Mouse (Mus musculus): ENCODE measurements around the gene Olfr447. TPM values are rescaled to one million over a fixed set of nuclear protein-coding genes. Genes with fewer than 3 reads are reported as not detected.
A peak's percentile ranks its signal among the peaks of the same experiment; 100 is the strongest.

Olfr447 gene
- total RNA-seq (2017) = not detected in 2 replicates

DNA sequence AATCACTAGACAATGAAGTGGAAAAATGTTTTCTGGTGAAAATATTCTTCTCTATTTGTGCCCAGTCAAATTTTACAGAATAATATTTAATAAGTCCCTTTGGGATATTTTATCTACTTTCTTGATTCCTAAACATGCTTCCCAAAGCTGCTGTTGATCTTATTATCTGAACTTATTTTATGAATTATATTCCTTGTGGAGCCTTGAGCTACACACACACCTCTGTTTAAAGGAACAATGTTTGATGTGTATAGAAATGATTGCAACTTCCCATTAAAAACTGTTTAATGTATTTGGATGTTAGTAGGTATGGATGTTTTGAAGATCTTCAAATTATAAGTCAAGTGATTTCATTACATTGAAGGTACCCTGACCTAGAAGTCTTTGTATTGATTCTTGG lies at the start of gene Olfr447:
Olfr447 (plus strand) TSS at position 301 of the 400 bp plus-strand sequence.
- ATAC-seq (replicated peaks; ENCODE audit: low read depth, poor library complexity, severe bottlenecking) = no peak

DNA sequence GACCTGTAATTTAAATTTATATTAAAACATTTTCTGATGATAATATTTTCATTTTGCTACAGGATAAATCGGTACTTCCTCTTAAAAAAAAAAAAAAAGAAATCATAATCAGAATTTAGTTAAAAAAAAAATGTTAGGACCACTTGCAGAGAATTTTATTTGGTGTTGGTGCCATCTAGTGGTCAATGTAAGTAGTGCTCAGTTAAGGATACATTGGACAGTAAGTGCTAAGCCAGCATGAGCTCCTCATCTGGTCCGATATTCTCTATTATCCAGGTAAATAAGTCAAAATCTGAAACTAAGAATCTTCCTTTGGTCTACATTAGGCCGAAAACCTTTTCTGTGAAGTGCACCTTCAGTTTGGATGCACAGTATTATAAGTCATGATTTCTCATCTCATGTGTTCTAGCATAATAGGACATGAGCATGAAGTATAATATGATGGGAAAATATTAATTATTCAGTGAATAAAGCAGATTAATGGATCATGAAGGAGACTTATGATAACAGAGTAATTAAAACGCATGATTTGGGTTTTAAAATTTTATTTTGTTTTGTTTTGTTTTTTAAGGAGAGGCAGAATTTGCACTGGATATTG lies 48.4 kb upstream of the Olfr447 start:
- ATAC-seq (replicated peaks; ENCODE audit: low read depth, poor library complexity, severe bottlenecking) = peak; percentile 79

- no peak for ATAC-seq (replicated peaks; ENCODE audit: low read depth, poor library complexity, severe bottlenecking)
Measured at GRCm38 (mm10) chr6:42869695-42870094, 39.0 kb upstream of the Olfr447 start.

DNA sequence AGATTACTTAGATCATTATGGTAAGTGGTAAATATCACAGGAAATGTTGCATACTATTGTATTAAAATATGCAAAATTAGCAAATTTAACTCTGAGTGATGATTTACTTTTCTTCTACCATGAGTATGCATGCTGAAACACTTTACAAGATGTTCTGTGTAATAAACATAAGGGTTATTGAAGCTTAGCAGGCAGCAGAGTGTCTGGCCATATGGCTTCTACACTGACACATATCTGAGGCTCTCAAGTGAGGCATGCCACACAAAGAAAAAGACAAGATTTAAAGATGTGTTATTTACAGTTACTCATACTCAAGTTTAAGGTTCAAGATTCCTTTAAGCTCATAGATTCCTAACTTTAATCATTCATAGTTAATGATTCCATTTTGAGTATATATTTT lies 32.4 kb upstream of the Olfr447 start:
- no peak for ATAC-seq (replicated peaks; ENCODE audit: low read depth, poor library complexity, severe bottlenecking)

- no peak for ATAC-seq (replicated peaks; ENCODE audit: low read depth, poor library complexity, severe bottlenecking)
Measured at GRCm38 (mm10) chr6:42890141-42890540, 18.5 kb upstream of the Olfr447 start, which contains the start of gene Olfr448. Olfr448 (plus strand) TSS chr6:42890441.

DNA sequence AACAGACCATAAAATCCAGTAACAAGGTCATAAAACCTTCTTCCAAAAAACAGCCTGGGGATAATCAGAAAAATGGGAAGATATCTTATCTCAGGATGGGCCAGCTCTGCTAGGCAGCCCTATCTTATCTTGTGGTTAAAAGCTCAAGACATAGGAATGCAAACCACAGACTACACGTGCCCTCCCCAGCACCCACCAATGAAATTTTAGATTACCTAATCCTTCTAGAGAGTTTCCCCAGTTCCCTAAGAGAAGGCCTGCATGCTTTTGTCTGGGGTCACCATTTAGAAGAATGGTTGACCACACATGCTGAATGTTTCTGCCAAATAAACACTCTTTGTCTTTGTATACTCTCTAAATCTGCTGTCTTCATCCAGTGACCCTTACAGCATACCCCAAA lies 8.3 kb upstream of the Olfr447 start:
- no peak for ATAC-seq (replicated peaks; ENCODE audit: low read depth, poor library complexity, severe bottlenecking)

- ATAC-seq (replicated peaks; ENCODE audit: low read depth, poor library complexity, severe bottlenecking) = no peak
Measured at GRCm38 (mm10) chr6:42921077-42921476, 12.4 kb downstream of the Olfr447 start, which contains the start of gene Olfr446. Olfr446 (plus strand) TSS chr6:42921377.

- no peak for ATAC-seq (replicated peaks; ENCODE audit: low read depth, poor library complexity, severe bottlenecking)
Measured at GRCm38 (mm10) chr6:42948767-42949166, 40.1 kb downstream of the Olfr447 start, which contains the start of gene Olfr444. Olfr444 (plus strand) TSS chr6:42949067.

Other genes starting within 250 kb of the Olfr447 start
- 0.97 and 4.2 TPM in 2 replicates for gene Tcaf1, start 198.8 kb upstream of the Olfr447 start, total RNA-seq (2017)
- gene Olfr453, start 169.5 kb upstream of the Olfr447 start, total RNA-seq (2017) = not detected in 2 replicates
- gene Olfr38, start 152.5 kb upstream of the Olfr447 start, total RNA-seq (2017) = not detected in 2 replicates
- gene Olfr452, start 123.8 kb upstream of the Olfr447 start, total RNA-seq (2017) = not detected in 2 replicates
- not detected in 2 replicates for gene Olfr450, start 96.9 kb upstream of the Olfr447 start, total RNA-seq (2017)
- not detected in 2 replicates for gene Olfr449, start 74.5 kb upstream of the Olfr447 start, total RNA-seq (2017)
- not detected in 2 replicates for gene Olfr448, start 18.4 kb upstream of the Olfr447 start, total RNA-seq (2017)
- gene Olfr446, start 12.5 kb downstream of the Olfr447 start, total RNA-seq (2017) = not detected in 2 replicates
- not detected in 2 replicates for gene Olfr444, start 40.2 kb downstream of the Olfr447 start, total RNA-seq (2017)
- gene Olfr441, start 197.5 kb downstream of the Olfr447 start, total RNA-seq (2017) = not detected in 2 replicates
- gene Olfr237-ps1, start 237.7 kb downstream of the Olfr447 start, total RNA-seq (2017) = not detected in 2 replicates